In the genomic region with DNA sequence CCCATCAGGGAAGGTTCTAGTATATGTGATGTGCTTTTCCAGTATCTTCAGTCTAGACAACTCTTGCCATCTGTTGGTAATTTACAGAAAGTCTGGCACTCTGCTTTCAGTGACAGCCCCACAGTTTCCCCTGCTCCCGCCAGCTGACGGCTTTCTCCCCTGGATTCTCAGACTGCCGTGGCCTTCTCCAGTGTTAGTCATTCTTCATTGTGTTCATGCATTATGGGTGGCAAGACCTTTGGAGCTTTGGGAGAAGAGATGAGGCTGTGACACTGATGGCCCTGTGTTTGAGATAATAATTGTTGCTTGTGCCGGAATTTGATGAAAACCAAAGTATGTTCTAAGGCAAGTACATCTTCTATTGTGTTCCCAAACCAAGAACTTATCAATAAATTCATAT, we compare ENCODE assay signal across 19 mouse cellular contexts. TPM values are rescaled to one million over a fixed set of nuclear protein-coding genes. Genes with fewer than 3 reads are reported as not detected.
A peak's percentile ranks its signal among the peaks of the same experiment; 100 is the strongest.
DNase-seq lines count a peak whose midpoint lies in the region; ATAC-seq and TF ChIP-seq lines count a peak whose summit lies in the region.
"Had no signal": no experiment of that assay in that cellular context is flagged by ENCODE, and none has a peak within 500 bp of the region (broad histone marks: within the 10 kb centered on the region; RNA-seq: fewer than 3 reads in every experiment).

No protein-coding gene starts in this region.

- H3K9ac ChIP-seq in intestine, embryonic 14.5 days (ENCODE audit: low read length): no peak overlapping the region
- no peak overlapping the region for H3K9ac ChIP-seq in intestine, postnatal 0 days (ENCODE audit: low read depth, low read length)
- H3K9ac ChIP-seq in neural tube, embryonic 11.5 days (ENCODE audit: low read length): no peak overlapping the region
- no peak overlapping the region for H3K9ac ChIP-seq in hindbrain, embryonic 13.5 days
- H3K9ac ChIP-seq: liver, embryonic 15.5 days had no signal

- DNase-seq in CD4-positive, CD25-positive, alpha-beta regulatory T cell, adult 2 months (ENCODE audit: low read depth, low spot score): peak; percentile 10
- DNase-seq in intestine, embryonic 14.5 days (ENCODE audit: low spot score): peak; percentile 50
- peak; percentile 3 for DNase-seq in NIH3T3 (ENCODE audit: low read depth)
- peak; percentile 12 for DNase-seq in neural tube, embryonic 11.5 days (ENCODE audit: low spot score)
- no peak for DNase-seq in left cerebral cortex, adult 18-20 months (ENCODE audit: low spot score in 2 of 2)
- DNase-seq: lung, postnatal 14 days; right cerebral cortex, postnatal 4 days; thymus, adult 18-20 months had no signal

- H3K27me3 ChIP-seq in intestine, embryonic 14.5 days (replicated peaks; ENCODE audit: control insufficient read depth, insufficient read depth, low read length): no peaks in the 10 kb centered on the region
- H3K27me3 ChIP-seq in intestine, postnatal 0 days (replicated peaks; ENCODE audit: control insufficient read depth, insufficient read depth, low read length): no peaks in the 10 kb centered on the region
- no peaks in the 10 kb centered on the region for H3K27me3 ChIP-seq in neural tube, embryonic 11.5 days (ENCODE audit: control insufficient read depth, insufficient read depth, low read length)
- no peaks in the 10 kb centered on the region for H3K27me3 ChIP-seq in hindbrain, embryonic 13.5 days
- H3K27me3 ChIP-seq: liver, embryonic 15.5 days had no signal

- H3K4me2 ChIP-seq in intestine, embryonic 14.5 days (ENCODE audit: low read length): no peak overlapping the region
- no peak overlapping the region for H3K4me2 ChIP-seq in intestine, postnatal 0 days (replicated peaks; ENCODE audit: low read depth)
- H3K4me2 ChIP-seq in neural tube, embryonic 11.5 days (ENCODE audit: low read depth): no peak overlapping the region
- no peak overlapping the region for H3K4me2 ChIP-seq in hindbrain, embryonic 13.5 days
- H3K4me2 ChIP-seq: liver, embryonic 15.5 days had no signal

- H3K9me3 ChIP-seq in intestine, embryonic 14.5 days (ENCODE audit: control insufficient read depth, low read length): peaks cover 34% of the 10 kb centered on the region
- H3K9me3 ChIP-seq in intestine, postnatal 0 days (ENCODE audit: control insufficient read depth): peaks cover 35% of the 10 kb centered on the region
- H3K9me3 ChIP-seq in neural tube, embryonic 11.5 days (ENCODE audit: control insufficient read depth, low read length): peaks cover 41% of the 10 kb centered on the region
- H3K9me3 ChIP-seq in hindbrain, embryonic 13.5 days: peaks cover 42% of the 10 kb centered on the region

- H3K4me1 ChIP-seq in intestine, embryonic 14.5 days (replicated peaks; ENCODE audit: control insufficient read depth, insufficient read depth, low read length): no peaks in the 10 kb centered on the region
- H3K4me1 ChIP-seq in intestine, postnatal 0 days (replicated peaks; ENCODE audit: control insufficient read depth, insufficient read depth, low read length): no peaks in the 10 kb centered on the region
- no peaks in the 10 kb centered on the region for H3K4me1 ChIP-seq in neural tube, embryonic 11.5 days (ENCODE audit: control insufficient read depth, insufficient read depth, low read length)
- no peaks in the 10 kb centered on the region for H3K4me1 ChIP-seq in hindbrain, embryonic 13.5 days (replicated peaks)
- H3K4me1 ChIP-seq: liver, embryonic 15.5 days had no signal

- no peak overlapping the region for H3K4me3 ChIP-seq in intestine, embryonic 14.5 days (ENCODE audit: low read depth, low read length)
- no peak overlapping the region for H3K4me3 ChIP-seq in intestine, postnatal 0 days (ENCODE audit: low read depth, low read length)
- H3K4me3 ChIP-seq in neural tube, embryonic 11.5 days (ENCODE audit: low read depth, low read length): no peak overlapping the region
- no peak overlapping the region for H3K4me3 ChIP-seq in hindbrain, embryonic 13.5 days
- H3K4me3 ChIP-seq: liver, embryonic 15.5 days had no signal

- H3K36me3 ChIP-seq in intestine, embryonic 14.5 days (ENCODE audit: control insufficient read depth, insufficient read depth, low read length): no peaks in the 10 kb centered on the region
- no peaks in the 10 kb centered on the region for H3K36me3 ChIP-seq in intestine, postnatal 0 days (ENCODE audit: control insufficient read depth, insufficient read depth)
- H3K36me3 ChIP-seq in neural tube, embryonic 11.5 days (ENCODE audit: control insufficient read depth, insufficient read depth, low read length): no peaks in the 10 kb centered on the region
- H3K36me3 ChIP-seq in hindbrain, embryonic 13.5 days: no peaks in the 10 kb centered on the region
- H3K36me3 ChIP-seq: liver, embryonic 15.5 days had no signal

- WGBS in intestine, embryonic 14.5 days: 50% methylated on average over 4 of the region's 4 CpGs
- WGBS in intestine, postnatal 0 days: 52% methylated on average over 4 of the region's 4 CpGs
- WGBS in neural tube, embryonic 11.5 days: 53% methylated on average over 4 of the region's 4 CpGs
- 54% methylated on average over 4 of the region's 4 CpGs for WGBS in hindbrain, embryonic 13.5 days

- ATAC-seq in CD4-positive, CD25-positive, alpha-beta regulatory T cell, adult 4 months: no peak
- ATAC-seq in intestine, embryonic 14.5 days (replicated peaks; ENCODE audit: low FRiP score, low TSS enrichment, low read depth): no peak
- no peak for ATAC-seq in intestine, postnatal 0 days
- ATAC-seq in neural tube, embryonic 11.5 days (ENCODE audit: insufficient read depth, low FRiP score, low TSS enrichment): no peak
- ATAC-seq in hindbrain, embryonic 13.5 days (ENCODE audit: low FRiP score): no peak
- ATAC-seq: hindbrain, postnatal 0 days had no signal

- TF ChIP-seq CTCF in intestine, postnatal 0 days (IDR thresholded peaks at IDR 0.05; ENCODE audit: low read depth): no peak

- H3K27ac ChIP-seq in intestine, embryonic 14.5 days (ENCODE audit: low read depth): no peak overlapping the region
- H3K27ac ChIP-seq in intestine, postnatal 0 days (ENCODE audit: low read depth, low read length): no peak overlapping the region
- H3K27ac ChIP-seq in neural tube, embryonic 11.5 days (ENCODE audit: low read depth, low read length): no peak overlapping the region
- no peak overlapping the region for H3K27ac ChIP-seq in hindbrain, embryonic 13.5 days
- H3K27ac ChIP-seq: hindbrain, postnatal 0 days; liver, embryonic 15.5 days had no signal

RNA-seq across cellular contexts. Expression of a gene that starts 6.8 kb away (rescaled TPM):
- polyA plus RNA-seq in CD4-positive, CD25-positive, alpha-beta regulatory T cell, adult 4 months (2017; shearing (Covaris generic)): not detected
- polyA plus RNA-seq in intestine, embryonic 14.5 days (2014; fragmentation: Nextera tagmentation; extraction: Ambion mirVana): 1.9 and 3.3 TPM in 2 replicates
- polyA plus RNA-seq in intestine, postnatal 0 days (2015; fragmentation: Nextera tagmentation; extraction: Ambion mirVana): 80.7 and 84.0 TPM in 2 replicates
- polyA plus RNA-seq in neural tube, embryonic 11.5 days (2014; fragmentation: Nextera tagmentation; extraction: Ambion mirVana): not detected in 2 replicates
- not detected in 2 replicates for polyA plus RNA-seq in hindbrain, embryonic 13.5 days (2015; fragmentation: Nextera tagmentation; extraction: Ambion mirVana)
- not detected for total RNA-seq in left cerebral cortex, adult 18-20 months (2021)
- total RNA-seq: ES-E14; layer of hippocampus, postnatal 25 days; megakaryocyte-erythroid progenitor cell, adult 5-6 weeks had no signal

RNA-seq across cellular contexts. Expression of a gene that starts 8.2 kb away (rescaled TPM):
- 1 to 10 TPM; 1.4 to 1.6 TPM for polyA plus RNA-seq in CD4-positive, CD25-positive, alpha-beta regulatory T cell, adult 4 months (2017; shearing (Covaris generic))
- 1.1 and 2.8 TPM in 2 replicates for polyA plus RNA-seq in intestine, embryonic 14.5 days (2014; fragmentation: Nextera tagmentation; extraction: Ambion mirVana)
- 0.29 and 0.94 TPM in 2 replicates for polyA plus RNA-seq in intestine, postnatal 0 days (2015; fragmentation: Nextera tagmentation; extraction: Ambion mirVana)
- 1.3 and 1.4 TPM in 2 replicates for polyA plus RNA-seq in neural tube, embryonic 11.5 days (2014; fragmentation: Nextera tagmentation; extraction: Ambion mirVana)
- polyA plus RNA-seq in hindbrain, embryonic 13.5 days (2015; fragmentation: Nextera tagmentation; extraction: Ambion mirVana): 0.66 and 0.79 TPM in 2 replicates
- under 1 TPM in 1 of 2 experiments, not detected in 1; 0.58 TPM for total RNA-seq in left cerebral cortex, adult 18-20 months (2021)

RNA-seq across cellular contexts. Expression of a gene that starts 13.0 kb away (rescaled TPM):
- polyA plus RNA-seq in CD4-positive, CD25-positive, alpha-beta regulatory T cell, adult 4 months (2017; shearing (Covaris generic)): under 1 TPM; 0.63 to 0.73 TPM
- 8.0 and 9.8 TPM in 2 replicates for polyA plus RNA-seq in intestine, embryonic 14.5 days (2014; fragmentation: Nextera tagmentation; extraction: Ambion mirVana)
- 11.5 and 13.7 TPM in 2 replicates for polyA plus RNA-seq in intestine, postnatal 0 days (2015; fragmentation: Nextera tagmentation; extraction: Ambion mirVana)
- polyA plus RNA-seq in neural tube, embryonic 11.5 days (2014; fragmentation: Nextera tagmentation; extraction: Ambion mirVana): 13.6 and 14.8 TPM in 2 replicates
- polyA plus RNA-seq in hindbrain, embryonic 13.5 days (2015; fragmentation: Nextera tagmentation; extraction: Ambion mirVana): 15.6 and 15.8 TPM in 2 replicates
- 1 to 10 TPM; 1.2 TPM for total RNA-seq in left cerebral cortex, adult 18-20 months (2021)

RNA-seq across cellular contexts. Expression of a gene that starts 18.2 kb away (rescaled TPM):
- polyA plus RNA-seq in CD4-positive, CD25-positive, alpha-beta regulatory T cell, adult 4 months (2017; shearing (Covaris generic)): not detected
- polyA plus RNA-seq in intestine, embryonic 14.5 days (2014; fragmentation: Nextera tagmentation; extraction: Ambion mirVana): 0.08 and 0.16 TPM in 2 replicates
- 0.05 and 0.16 TPM in 2 replicates for polyA plus RNA-seq in intestine, postnatal 0 days (2015; fragmentation: Nextera tagmentation; extraction: Ambion mirVana)
- not detected in 2 replicates for polyA plus RNA-seq in neural tube, embryonic 11.5 days (2014; fragmentation: Nextera tagmentation; extraction: Ambion mirVana)
- not detected in 2 replicates for polyA plus RNA-seq in hindbrain, embryonic 13.5 days (2015; fragmentation: Nextera tagmentation; extraction: Ambion mirVana)
- not detected for total RNA-seq in left cerebral cortex, adult 18-20 months (2021)
- total RNA-seq: ES-E14; hindbrain, postnatal 0 days; layer of hippocampus, postnatal 25 days; left cerebral cortex, postnatal 36 days; megakaryocyte-erythroid progenitor cell, adult 5-6 weeks had no signal
- polyA plus RNA-seq: heart, embryonic 16.5 days; hindbrain, postnatal 0 days had no signal

RNA-seq across cellular contexts. Expression of a gene that starts 52.8 kb away (rescaled TPM):
- polyA plus RNA-seq in CD4-positive, CD25-positive, alpha-beta regulatory T cell, adult 4 months (2017; shearing (Covaris generic)): not detected
- 0.08 TPM in 1 of 2 replicates, not detected in the other for polyA plus RNA-seq in intestine, embryonic 14.5 days (2014; fragmentation: Nextera tagmentation; extraction: Ambion mirVana)
- polyA plus RNA-seq in intestine, postnatal 0 days (2015; fragmentation: Nextera tagmentation; extraction: Ambion mirVana): not detected in 2 replicates
- not detected in 2 replicates for polyA plus RNA-seq in neural tube, embryonic 11.5 days (2014; fragmentation: Nextera tagmentation; extraction: Ambion mirVana)
- not detected in 2 replicates for polyA plus RNA-seq in hindbrain, embryonic 13.5 days (2015; fragmentation: Nextera tagmentation; extraction: Ambion mirVana)
- not detected for total RNA-seq in left cerebral cortex, adult 18-20 months (2021)
- total RNA-seq: ES-E14; layer of hippocampus, postnatal 25 days; left cerebral cortex, postnatal 36 days; megakaryocyte-erythroid progenitor cell, adult 5-6 weeks had no signal
- polyA plus RNA-seq: heart, embryonic 16.5 days; hindbrain, postnatal 0 days; large intestine, adult 2 months; liver, embryonic 15.5 days had no signal

Comparison
In these comparisons a context has a peak if more than half of its experiments do, and no peak if none do; other contexts are left out.
1. RNA of a gene that starts 6.8 kb away (polyA plus RNA-seq): 80.7 to 84.0 TPM in intestine, postnatal 0 days; 1.9 to 3.3 TPM in intestine, embryonic 14.5 days, not detected in CD4-positive, CD25-positive, alpha-beta regulatory T cell, adult 4 months, not detected in neural tube, embryonic 11.5 days and not detected in hindbrain, embryonic 13.5 days; every median in the first group is over 10 times any median in the second.
2. DNase-seq: peak in CD4-positive, CD25-positive, alpha-beta regulatory T cell, adult 2 months (single experiment), intestine, embryonic 14.5 days (single experiment), NIH3T3 (single experiment) and neural tube, embryonic 11.5 days (single experiment); none in left cerebral cortex, adult 18-20 months (0 of 2).